Mouse (Mus musculus): ENCODE measurements at regions not wholly inside any gene's neighbourhood (a gene's known extent, or its start where the extent isn't known, plus 50 kb on each side); places are given as distances from the start of the nearest gene placed in this dataset.

DNA sequence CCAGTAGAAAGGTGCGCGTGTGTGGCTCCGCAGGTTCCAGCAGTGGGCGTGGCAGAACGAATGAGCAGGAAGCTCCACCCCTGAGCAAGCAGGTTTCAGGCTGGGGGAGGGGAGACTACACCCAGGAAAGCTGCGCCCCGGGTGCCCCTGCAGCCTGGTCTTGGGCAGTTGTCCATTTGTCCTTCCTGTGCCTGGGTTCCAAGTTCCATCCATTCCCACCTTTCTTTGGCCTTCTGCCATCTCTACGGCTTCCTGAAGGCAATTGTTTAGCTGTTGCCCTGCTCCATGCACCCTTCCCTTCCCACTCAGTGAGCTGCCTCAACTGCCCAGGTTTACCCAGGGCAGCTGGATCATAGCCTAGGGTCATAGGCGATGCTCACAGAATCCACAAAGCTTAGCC is 70.9 kb upstream of the Mrps22 start:
- ATAC-seq (ENCODE audit: low FRiP score, low TSS enrichment), result no peak
- WGBS, result 54% methylated on average over 9 of the region's 9 CpGs
- H3K4me3 ChIP-seq (ENCODE audit: low read length), result no peak overlapping the region
- H3K27me3 ChIP-seq (ENCODE audit: control insufficient read depth, insufficient read depth, low read length), result no peaks in the 10 kb centered on the region
- no peak overlapping the region for H3K9ac ChIP-seq (ENCODE audit: low read depth, low read length)
- H3K36me3 ChIP-seq (ENCODE audit: control insufficient read depth, insufficient read depth, low read length), result no peaks in the 10 kb centered on the region
- H3K27ac ChIP-seq (ENCODE audit: low read depth, low read length), result no peak overlapping the region
- no peaks in the 10 kb centered on the region for H3K4me1 ChIP-seq (ENCODE audit: control insufficient read depth, insufficient read depth, low read length)
- no peak overlapping the region for H3K4me2 ChIP-seq (replicated peaks; ENCODE audit: low read depth, low read length)
- H3K9me3 ChIP-seq (ENCODE audit: control insufficient read depth, low read length), result no peaks in the 10 kb centered on the region

DNA sequence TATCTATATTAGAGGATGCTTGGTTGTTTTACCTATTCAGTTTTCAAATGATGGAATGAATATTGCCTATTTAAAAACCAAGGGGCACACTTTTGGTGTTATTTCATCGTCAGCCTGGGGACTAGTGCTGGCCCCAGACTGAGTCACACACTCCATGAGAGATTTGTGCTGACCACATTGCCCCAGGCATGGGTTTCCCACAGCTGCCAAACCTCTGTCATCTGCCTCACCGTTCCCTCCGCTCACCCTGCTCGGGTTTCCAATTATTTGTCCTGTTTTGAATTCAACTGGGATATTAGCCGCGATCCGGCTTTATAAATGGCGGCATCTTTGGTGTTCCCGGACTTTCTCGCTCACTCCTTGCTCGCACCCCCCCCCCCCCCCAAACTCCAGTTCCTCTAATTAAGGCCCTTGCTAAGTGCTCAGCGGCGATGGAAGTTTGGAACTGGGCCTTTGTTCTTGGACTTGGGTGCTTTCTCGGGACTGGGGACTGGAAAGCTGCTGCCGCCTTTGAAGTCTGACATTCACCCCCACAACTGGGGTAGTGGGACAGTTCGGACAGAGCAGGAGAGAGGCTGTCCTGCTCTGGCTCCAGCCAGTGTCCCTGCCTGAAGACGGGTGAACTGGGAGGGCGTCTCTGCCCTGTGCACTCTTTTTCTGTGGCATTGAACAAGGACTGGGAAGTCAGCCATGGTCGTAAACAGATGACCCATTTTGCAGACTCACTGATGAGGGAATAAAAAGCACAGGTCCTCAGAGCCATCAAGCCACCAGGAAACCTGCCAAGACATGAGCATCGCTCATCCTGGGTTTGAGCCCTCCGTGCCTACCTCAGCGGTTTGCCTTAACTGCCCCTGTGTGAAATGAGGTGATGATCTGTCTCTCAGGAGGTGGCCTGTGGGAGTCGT is 67.2 kb upstream of the Mrps22 start:
- no peaks in the 10 kb centered on the region for H3K36me3 ChIP-seq (ENCODE audit: control insufficient read depth, insufficient read depth, low read length)
- no peak overlapping the region for H3K9ac ChIP-seq (ENCODE audit: low read depth, low read length)
- H3K27ac ChIP-seq (ENCODE audit: low read depth, low read length), result no peak overlapping the region
- H3K4me1 ChIP-seq (ENCODE audit: control insufficient read depth, insufficient read depth, low read length), result no peaks in the 10 kb centered on the region
- no peak for ATAC-seq (ENCODE audit: low FRiP score, low TSS enrichment)
- H3K4me2 ChIP-seq (replicated peaks; ENCODE audit: low read depth, low read length), result no peak overlapping the region
- H3K4me3 ChIP-seq (ENCODE audit: low read length), result no peak overlapping the region
- WGBS, result 79% methylated on average over 23 of the region's 23 CpGs
- no peaks in the 10 kb centered on the region for H3K27me3 ChIP-seq (ENCODE audit: control insufficient read depth, insufficient read depth, low read length)
- H3K9me3 ChIP-seq (ENCODE audit: control insufficient read depth, low read length), result no peaks in the 10 kb centered on the region

DNA sequence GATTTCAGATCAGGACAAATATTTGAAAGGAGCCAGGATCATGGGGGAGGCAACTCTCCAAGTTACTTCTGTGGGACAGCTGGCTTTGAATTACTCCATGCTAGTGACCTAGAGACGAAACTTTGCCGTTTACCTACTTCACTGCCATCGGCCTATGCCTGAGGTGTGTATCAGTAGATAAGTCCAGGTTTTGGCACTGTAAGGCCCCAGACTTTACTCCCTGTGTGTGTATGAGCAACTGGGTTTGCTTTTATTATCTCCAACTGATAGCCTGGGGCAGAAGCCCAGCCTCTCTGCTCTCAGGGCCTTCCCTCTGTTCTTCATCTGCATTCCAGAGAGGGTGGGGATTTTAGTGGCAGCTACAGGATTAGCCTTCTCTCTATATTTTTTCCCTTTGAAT is 65.6 kb upstream of the Mrps22 start:
- Histone ChIP-seq H3K4me1 (ENCODE audit: control insufficient read depth, insufficient read depth, low read length) (no peaks in the 10 kb centered on the region), H3K4me2 (replicated peaks; ENCODE audit: low read depth, low read length) (no peak overlapping the region), H3K9me3 (ENCODE audit: control insufficient read depth, low read length) (no peaks in the 10 kb centered on the region), H3K4me3 (ENCODE audit: low read length) (no peak overlapping the region), H3K27me3 (ENCODE audit: control insufficient read depth, insufficient read depth, low read length) (no peaks in the 10 kb centered on the region), H3K9ac (ENCODE audit: low read depth, low read length) (no peak overlapping the region), H3K36me3 (ENCODE audit: control insufficient read depth, insufficient read depth, low read length) (no peaks in the 10 kb centered on the region), H3K27ac (ENCODE audit: low read depth, low read length) (no peak overlapping the region)
- 87% methylated on average over 3 of the region's 3 CpGs for WGBS
- ATAC-seq (ENCODE audit: low FRiP score, low TSS enrichment), result no peak

DNA sequence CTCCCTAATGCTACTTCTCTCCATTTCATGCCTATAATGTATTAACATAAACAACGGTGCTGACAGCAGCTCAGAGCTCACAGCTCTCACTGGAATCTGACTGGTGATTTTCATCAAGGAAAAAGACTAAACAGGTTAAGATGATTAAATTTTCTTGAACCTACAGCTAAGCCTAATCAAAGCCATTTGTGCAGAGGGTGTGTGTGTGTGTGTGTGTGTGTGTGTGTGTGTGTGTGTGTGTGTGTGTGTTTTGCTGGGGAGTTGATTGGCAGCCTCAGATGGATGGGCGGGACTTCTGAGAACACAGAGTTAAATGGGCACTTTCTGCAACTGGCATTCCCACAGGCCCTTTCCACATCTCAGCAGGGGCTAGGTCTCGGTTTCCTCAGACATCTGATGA is 61.6 kb upstream of the Mrps22 start:
- Histone ChIP-seq H3K4me1 (ENCODE audit: control insufficient read depth, insufficient read depth, low read length) (no peaks in the 10 kb centered on the region), H3K27ac (ENCODE audit: low read depth, low read length) (no peak overlapping the region), H3K36me3 (ENCODE audit: control insufficient read depth, insufficient read depth, low read length) (no peaks in the 10 kb centered on the region), H3K9ac (ENCODE audit: low read depth, low read length) (no peak overlapping the region), H3K9me3 (ENCODE audit: control insufficient read depth, low read length) (no peaks in the 10 kb centered on the region), H3K4me3 (ENCODE audit: low read length) (no peak overlapping the region), H3K4me2 (replicated peaks; ENCODE audit: low read depth, low read length) (no peak overlapping the region), H3K27me3 (ENCODE audit: control insufficient read depth, insufficient read depth, low read length) (no peaks in the 10 kb centered on the region)
- WGBS, result 62% methylated on average over 3 of the region's 3 CpGs
- no peak for ATAC-seq (ENCODE audit: low FRiP score, low TSS enrichment)

DNA sequence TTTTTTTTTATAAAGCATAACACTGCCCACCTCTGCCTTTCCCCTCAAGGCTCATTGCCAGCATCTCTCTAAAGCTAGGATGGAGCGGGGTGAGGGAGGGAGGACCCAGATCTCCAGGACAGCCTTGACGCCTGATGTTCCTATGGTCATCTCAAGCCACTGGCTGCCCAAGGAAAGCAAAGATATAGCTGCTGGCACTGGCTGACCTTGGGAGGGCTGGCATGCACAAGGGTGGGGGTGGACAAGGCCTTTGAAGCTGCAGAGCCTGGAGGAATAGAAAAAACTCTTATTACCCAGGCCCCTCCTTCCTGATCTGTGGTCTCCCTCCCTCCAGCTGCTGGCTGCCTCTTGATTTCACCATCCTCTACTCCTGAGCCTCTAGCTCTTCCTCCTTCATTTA is 50.2 kb upstream of the Mrps22 start:
- ATAC-seq (ENCODE audit: low FRiP score, low TSS enrichment), result no peak
- no peaks in the 10 kb centered on the region for H3K36me3 ChIP-seq (ENCODE audit: control insufficient read depth, insufficient read depth, low read length)
- H3K9me3 ChIP-seq (ENCODE audit: control insufficient read depth, low read length), result no peaks in the 10 kb centered on the region
- H3K4me2 ChIP-seq (replicated peaks; ENCODE audit: low read depth, low read length), result no peak overlapping the region
- 0 out of 2 replicates have a peak, but pooled peaks cover 3% of the 10 kb centered on the region for H3K4me1 ChIP-seq (ENCODE audit: control insufficient read depth, insufficient read depth, low read length)
- H3K9ac ChIP-seq (ENCODE audit: low read depth, low read length), result no peak overlapping the region
- no peak overlapping the region for H3K27ac ChIP-seq (ENCODE audit: low read depth, low read length)
- 72% methylated on average over 2 of the region's 2 CpGs for WGBS
- H3K27me3 ChIP-seq (ENCODE audit: control insufficient read depth, insufficient read depth, low read length), result no peaks in the 10 kb centered on the region
- no peak overlapping the region for H3K4me3 ChIP-seq (ENCODE audit: low read length)
